Mouse (Mus musculus) CH12.LX (cell line): ENCODE measurements around the gene Lif. TPM values are rescaled to one million over a fixed set of nuclear protein-coding genes. Genes with fewer than 3 reads are reported as not detected.

ENCODE experiments used
- DNase-seq: peaks from one replicate; pipeline ENCODE4 v3.0.0-alpha.2; 2013; ENCODE audit errors: extremely low read depth
- H3K27ac ChIP-seq: 2 replicates; pipeline ENCODE4 v1.5.1; 2012; ENCODE audit warnings: low read depth, mild to moderate bottlenecking, control low read depth, moderate library complexity; ENCODE audit not compliant: insufficient read depth
- H3K27me3 ChIP-seq: replicated peaks from 2 replicates; pipeline ENCODE3; 2012; ENCODE audit warnings: inconsistent platforms
- H3K36me3 ChIP-seq, 2 experiments: replicated peaks in 1 of 2; 2 replicates each; pipeline versions ENCODE3 to v1.6.1; 2012; ENCODE audit warnings: inconsistent platforms in 1 of 2, low read length in 1 of 2, mild to moderate bottlenecking in 1 of 2, mixed read lengths in 1 of 2, moderate library complexity in 1 of 2; ENCODE audit not compliant: control insufficient read depth in 1 of 2, insufficient read depth in 1 of 2
- H3K4me1 ChIP-seq, 2 experiments: 2 replicates each; pipeline ENCODE4 v1.6.1; 2012; ENCODE audit warnings: inconsistent platforms in 1 of 2, moderate library complexity in 1 of 2; ENCODE audit not compliant: insufficient read depth in 2 of 2, control insufficient read depth in 1 of 2
- H3K4me2 ChIP-seq: 2 replicates; pipeline ENCODE4 v1.6.1; 2012; ENCODE audit warnings: low read depth, mild to moderate bottlenecking, control low read depth; ENCODE audit not compliant: poor library complexity, insufficient read depth, severe bottlenecking
- H3K4me3 ChIP-seq, 3 experiments: fragments of 150-350 bp in 1 of 3; sonication (generic) in 1 of 3; replicated peaks in 1 of 3; 2 replicates each; pipeline versions ENCODE3 to v1.5.1; 2011 to 2012; ENCODE audit warnings: low read depth in 2 of 3, low read length in 2 of 3, mild to moderate bottlenecking in 2 of 3, moderate library complexity in 2 of 3, control low read depth in 1 of 3, improper control_type of control experiment in 1 of 3, inconsistent platforms in 1 of 3, mixed read lengths in 1 of 3; ENCODE audit not compliant: poor library complexity in 1 of 3
- H3K79me2 ChIP-seq: replicated peaks from 2 replicates; pipeline ENCODE4 v1.6.1; 2012; ENCODE audit warnings: mild to moderate bottlenecking, moderate library complexity; ENCODE audit not compliant: control insufficient read depth, poor library complexity, insufficient read depth, severe bottlenecking; ENCODE audit errors: extremely low read depth
- H3K9ac ChIP-seq: 2 replicates; pipeline ENCODE4 v1.6.1; 2012; ENCODE audit warnings: low read depth, mild to moderate bottlenecking, control low read depth, moderate library complexity; ENCODE audit not compliant: insufficient read depth
- H3K9me3 ChIP-seq: replicated peaks from 2 replicates; pipeline ENCODE3; 2012; ENCODE audit warnings: low read length, inconsistent platforms, mixed read lengths
- CHD2 ChIP-seq: IDR thresholded peaks from 2 replicates; pipeline ENCODE4 v1.6.1; 2011; ENCODE audit warnings: low read length, improper control_type of control experiment
- EP300 ChIP-seq: IDR thresholded peaks from 2 replicates; pipeline ENCODE4 v1.6.1; 2011; ENCODE audit warnings: low read length, improper control_type of control experiment
- GABPA ChIP-seq: IDR thresholded peaks from 2 replicates; pipeline ENCODE4 v1.6.1; 2012; ENCODE audit warnings: low read depth, low read length, improper control_type of control experiment, inconsistent platforms; ENCODE audit not compliant: insufficient replicate concordance
- IRF4 ChIP-seq: IDR thresholded peaks from 2 replicates; pipeline ENCODE4 v1.6.1; 2014; ENCODE audit warnings: low read depth, mild to moderate bottlenecking, inconsistent platforms, low read length, improper control_type of control experiment
- MAX ChIP-seq: IDR thresholded peaks from 2 replicates; pipeline ENCODE4 v1.6.1; 2011; ENCODE audit warnings: low read length, improper control_type of control experiment
- MAZ ChIP-seq: IDR thresholded peaks from 2 replicates; pipeline ENCODE4 v1.6.1; 2012; ENCODE audit warnings: low read depth, mild to moderate bottlenecking, inconsistent platforms, low read length, improper control_type of control experiment, moderate library complexity
- MEF2A ChIP-seq: IDR thresholded peaks from 2 replicates; pipeline ENCODE4 v1.6.1; 2014; ENCODE audit warnings: low read depth, mild to moderate bottlenecking, inconsistent platforms, low read length, improper control_type of control experiment, borderline replicate concordance
- MYC ChIP-seq: IDR thresholded peaks from 2 replicates; pipeline ENCODE4 v1.6.1; 2011; ENCODE audit warnings: low read depth, mild to moderate bottlenecking, improper control_type of control experiment, low read length
- NRF1 ChIP-seq: IDR thresholded peaks from 2 replicates; pipeline ENCODE4 v1.6.1; 2014; ENCODE audit warnings: low read depth, mild to moderate bottlenecking, inconsistent platforms, low read length, improper control_type of control experiment, moderate library complexity
- RCOR1 ChIP-seq: conservative IDR thresholded peaks from 2 replicates; pipeline ENCODE4 v1.6.1; 2012; ENCODE audit warnings: low read depth, mild to moderate bottlenecking, inconsistent platforms, low read length, improper control_type of control experiment
- TBP ChIP-seq: conservative IDR thresholded peaks from 2 replicates; pipeline ENCODE4 v1.6.1; 2011; ENCODE audit warnings: low read depth, low read length, improper control_type of control experiment
- ZMIZ1 ChIP-seq: IDR thresholded peaks from 2 replicates; pipeline ENCODE4 v1.6.1; 2012; ENCODE audit warnings: low read depth, mild to moderate bottlenecking, inconsistent platforms, low read length, improper control_type of control experiment
- ZNF384 ChIP-seq: IDR thresholded peaks from 2 replicates; pipeline ENCODE4 v1.6.1; 2012; ENCODE audit warnings: low read depth, low read length, improper control_type of control experiment, inconsistent platforms
- dilution Hi-C: fragments of 300-500 bp; cut with MboI; formaldehyde crosslinking; loops from 2 replicates; pipeline ENCODE4 v1.14.3; 2020; ENCODE audit warnings: low sequenced_read_pairs; ENCODE audit not compliant: extremely low pct_unique_long_range_greater_than_20kb, extremely low pct_ligation_motif_present
- in situ Hi-C: fragments of 300-500 bp; cut with MboI; formaldehyde crosslinking; loops from 3 replicates; pipeline ENCODE4 v1.14.3; 2019; ENCODE audit warnings: low sequenced_read_pairs, low pct_ligation_motif_present, low pct_unique_long_range_greater_than_20kb, mixed read lengths
- polyA plus RNA-seq: library from polyadenylated mRNA; unstranded; fragments of >175 nt; gene quantifications from 2 replicates; pipeline ENCODE4 v1.2.1, GENCODE M21; 2012; ENCODE audit warnings: low read depth; ENCODE audit not compliant: insufficient read length
- total RNA-seq, 2 experiments: library from RNA; depleted of rRNA; stranded (reverse); fragments of 300-350 nt in 1 of 2; fragments of >200 nt in 1 of 2; gene quantifications; 2 replicates each; pipeline ENCODE4 v1.2.3; 2012 to 2014

Lif gene
- total and polyA plus RNA-seq, 3 experiments, result 0.05 to 1.8 (median 0.17) TPM

DNA sequence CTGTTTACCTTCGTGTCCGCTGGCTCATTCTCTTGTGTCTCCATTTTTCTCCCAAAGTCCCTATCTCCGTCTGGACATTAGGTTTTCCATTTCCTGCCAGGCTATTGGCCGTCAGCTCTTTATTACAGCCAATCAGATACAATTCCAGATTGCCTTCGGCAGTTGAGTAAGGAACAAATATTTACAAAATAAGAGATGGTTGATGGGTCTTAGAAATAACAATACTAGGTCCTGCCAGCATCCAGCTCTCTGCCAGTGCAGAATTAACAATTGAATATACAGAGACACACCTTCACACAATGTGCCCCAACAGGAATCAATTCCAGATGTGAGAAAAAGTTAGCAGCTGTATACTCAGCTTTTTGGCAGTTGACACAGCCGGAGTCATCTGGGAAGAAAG lies 11.2 kb upstream of the Lif start:
- in situ Hi-C loops (no loop called here), dilution Hi-C loops (no loop called here)
- Histone ChIP-seq H3K9ac (0 out of 2 replicates have a peak overlapping the region, but pooled peaks have one; percentile 30), H3K4me3 (no peak overlapping the region), H3K27me3 (no peaks in the 10 kb centered on the region), H3K36me3 (peaks cover 0 to 9% of the 10 kb centered on the region in 2 experiments), H3K9me3 (peaks cover 3% of the 10 kb centered on the region), H3K4me1 (peaks cover 10 to 39% of the 10 kb centered on the region in 2 experiments), H3K79me2 (no peaks in the 10 kb centered on the region), H3K27ac (no peak overlapping the region), H3K4me2 (no peak overlapping the region)
- TF ChIP-seq MAX (no peak), CHD2 (no peak), EP300 (no peak), MAZ (no peak), NRF1 (no peak), ZNF384 (no peak), GABPA (no peak)
- no peak for DNase-seq

DNA sequence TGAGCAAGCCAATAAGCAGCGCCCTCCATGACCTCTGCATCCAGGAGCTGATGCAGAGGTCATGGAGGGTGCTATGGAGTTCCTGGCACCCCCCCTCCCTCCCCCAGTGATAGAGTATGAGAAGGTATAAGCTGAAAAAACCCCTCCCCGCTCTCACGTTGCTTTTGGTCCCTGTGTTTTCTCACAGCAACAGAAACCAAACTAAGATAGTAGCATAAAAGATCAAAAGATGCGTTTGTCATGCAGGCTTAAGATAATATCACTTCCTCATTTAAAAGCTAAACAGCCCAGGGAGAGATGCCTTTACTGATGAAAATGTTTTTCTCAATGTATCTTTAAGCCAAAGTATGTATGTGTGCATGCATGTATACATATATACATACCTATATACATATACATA lies 10.7 kb upstream of the Lif start:
- H3K9ac ChIP-seq, result peak overlapping the region; percentile 30; the same call in 1 of the 2 replicates
- no peak overlapping the region for H3K4me3 ChIP-seq
- TF ChIP-seq TBP, result no peak
- TF ChIP-seq RCOR1, result no peak
- TF ChIP-seq MYC, result no peak
- no peak for TF ChIP-seq MEF2A
- TF ChIP-seq ZMIZ1, result no peak
- 0 out of 2 replicates have a peak, but pooled peaks have one; percentile 20 for TF ChIP-seq IRF4
- H3K27me3 ChIP-seq, result no peaks in the 10 kb centered on the region
- H3K27ac ChIP-seq, result no peak overlapping the region
- peaks cover 0 to 4% of the 10 kb centered on the region in 2 experiments for H3K36me3 ChIP-seq
- H3K4me2 ChIP-seq, result 0 out of 2 replicates have a peak overlapping the region, but pooled peaks have one; percentile 30
- H3K9me3 ChIP-seq, result peaks cover 3% of the 10 kb centered on the region
- dilution Hi-C loops (no loop called here), in situ Hi-C loops (no loop called here)
- H3K79me2 ChIP-seq, result no peaks in the 10 kb centered on the region
- H3K4me1 ChIP-seq, result peaks cover 10 to 39% of the 10 kb centered on the region in 2 experiments
- no peak for DNase-seq
